Mouse (Mus musculus): ENCODE data around the gene Cdc42ep2. TPM values are rescaled to one million over a fixed set of nuclear protein-coding genes. Genes with fewer than 3 reads are reported as not detected.

Cdc42ep2 gene
- polyA plus RNA-seq, 1 experiment from 2014 or later = 17.4 TPM

DNA sequence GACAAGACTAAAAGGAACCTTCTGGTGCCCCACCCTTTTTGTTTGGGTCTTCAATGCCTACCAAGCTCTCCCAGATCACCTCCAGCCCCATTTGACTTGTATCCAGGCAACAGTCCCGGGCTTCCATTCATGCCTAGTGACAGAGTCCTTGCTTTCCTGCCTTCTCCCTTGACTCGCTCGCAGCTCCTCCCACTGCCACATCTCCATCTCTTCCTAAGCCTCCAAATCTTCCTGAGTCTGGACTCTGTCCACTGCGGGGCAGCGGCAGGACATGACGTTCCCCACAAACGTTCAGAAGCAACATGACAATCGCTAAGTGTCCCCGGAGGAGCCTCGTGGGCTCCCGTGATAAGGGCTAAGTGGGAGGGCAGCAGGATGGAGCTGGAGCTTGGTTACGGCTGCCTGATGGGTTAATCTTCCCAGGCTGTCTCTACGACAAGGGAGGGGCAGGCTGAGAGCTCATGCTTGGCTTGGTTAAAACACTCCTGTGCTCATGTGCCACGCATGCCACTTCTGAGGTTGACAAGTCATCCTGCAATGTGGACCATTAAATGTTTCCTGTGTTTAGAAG lies 13.3 kb upstream of the Cdc42ep2 start:
- ATAC-seq (ENCODE audit: low read depth) = peak; percentile 34
- Histone ChIP-seq H3K4me3 (ENCODE audit: low read depth, low read length) (no peak overlapping the region), H3K4me1 (ENCODE audit: control insufficient read depth, insufficient read depth, low read length) (peaks cover 2% of the 10 kb centered on the region; the same call in 1 of the 2 replicates), H3K9me3 (ENCODE audit: control insufficient read depth, low read length) (no peaks in the 10 kb centered on the region), H3K27ac (ENCODE audit: low read depth, low read length) (peak overlapping the region; percentile 55), H3K27me3 (ENCODE audit: control insufficient read depth, insufficient read depth, low read length) (no peaks in the 10 kb centered on the region), H3K9ac (replicated peaks; ENCODE audit: low read depth, low read length) (no peak overlapping the region), H3K4me2 (ENCODE audit: low read depth, low read length) (peak overlapping the region; percentile 26), H3K36me3 (ENCODE audit: control insufficient read depth, insufficient read depth, low read length) (no peaks in the 10 kb centered on the region)
- 27% methylated on average over 14 of the region's 14 CpGs for WGBS

DNA sequence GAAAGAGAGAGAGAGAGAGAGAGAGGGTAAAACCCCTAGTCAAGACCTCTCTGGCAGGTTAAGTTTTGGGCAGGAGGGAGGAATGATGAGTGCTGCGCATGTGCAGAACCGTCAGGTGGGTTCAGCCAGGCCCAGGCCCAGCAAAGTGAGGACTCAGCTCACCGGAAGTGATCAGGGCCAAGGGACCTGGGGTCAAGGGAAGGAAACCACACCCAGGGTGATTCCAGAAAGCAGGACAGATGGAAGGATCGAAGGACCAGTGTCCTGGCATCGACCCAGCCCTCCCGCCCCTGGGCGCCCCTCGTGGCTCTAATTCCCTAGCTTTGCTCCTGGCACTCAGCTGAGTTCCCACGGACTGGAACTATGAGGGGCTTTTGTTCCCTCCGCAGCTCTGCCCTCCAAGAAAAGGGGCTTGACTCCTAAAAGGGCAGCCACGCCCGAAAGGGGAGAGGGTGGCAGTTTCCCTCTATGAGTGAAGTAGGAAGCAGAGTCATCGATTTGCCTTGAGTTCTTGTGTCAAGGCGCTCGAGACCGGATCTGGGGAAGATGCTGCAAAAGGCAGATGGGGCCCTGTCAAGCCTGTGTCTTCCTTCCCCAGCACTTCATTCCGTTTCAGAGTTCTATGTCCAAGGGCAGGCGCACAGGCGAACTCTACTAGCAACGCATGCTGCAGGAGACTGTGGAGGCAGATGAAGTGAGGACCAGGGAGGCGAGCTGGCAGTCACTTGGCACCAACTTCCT lies 12.6 kb upstream of the Cdc42ep2 start:
- no peaks in the 10 kb centered on the region for H3K36me3 ChIP-seq (ENCODE audit: control insufficient read depth, insufficient read depth, low read length)
- peak; percentile 51; the same call in 1 of the 2 replicates for ATAC-seq (ENCODE audit: low read depth)
- no peaks in the 10 kb centered on the region for H3K9me3 ChIP-seq (ENCODE audit: control insufficient read depth, low read length)
- H3K9ac ChIP-seq (replicated peaks; ENCODE audit: low read depth, low read length) = no peak overlapping the region
- 63% methylated on average over 21 of the region's 21 CpGs for WGBS
- H3K27me3 ChIP-seq (ENCODE audit: control insufficient read depth, insufficient read depth, low read length) = no peaks in the 10 kb centered on the region
- H3K4me2 ChIP-seq (ENCODE audit: low read depth, low read length) = no peak overlapping the region
- no peak overlapping the region for H3K4me3 ChIP-seq (ENCODE audit: low read depth, low read length)
- peak overlapping the region; percentile 55 for H3K27ac ChIP-seq (ENCODE audit: low read depth, low read length)
- peaks cover 2% of the 10 kb centered on the region; the same call in 1 of the 2 replicates for H3K4me1 ChIP-seq (ENCODE audit: control insufficient read depth, insufficient read depth, low read length)

DNA sequence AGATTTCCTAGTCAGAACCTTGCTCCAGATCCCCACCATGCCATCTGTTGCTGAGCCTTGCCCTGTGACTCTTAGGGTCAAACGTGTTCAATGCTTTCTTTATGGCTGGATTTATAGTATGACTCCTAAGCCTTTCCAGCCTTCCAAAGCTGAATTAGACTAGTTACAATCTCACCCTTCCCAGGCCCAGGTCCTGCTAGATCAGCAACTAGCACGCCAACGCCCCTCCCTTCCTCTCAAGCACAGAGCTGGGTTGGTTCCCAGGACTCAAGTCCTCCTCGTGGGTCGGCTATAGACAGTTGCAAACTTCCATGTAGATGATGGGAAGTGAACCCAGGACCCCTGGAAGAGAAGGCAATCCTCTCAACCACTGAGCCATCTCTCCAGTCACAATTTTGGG lies 11.1 kb upstream of the Cdc42ep2 start:
- H3K36me3 ChIP-seq (ENCODE audit: control insufficient read depth, insufficient read depth, low read length) = no peaks in the 10 kb centered on the region
- no peak overlapping the region for H3K4me2 ChIP-seq (ENCODE audit: low read depth, low read length)
- ATAC-seq (ENCODE audit: low read depth) = no peak
- H3K27me3 ChIP-seq (ENCODE audit: control insufficient read depth, insufficient read depth, low read length) = no peaks in the 10 kb centered on the region
- 70% methylated on average over 5 of the region's 5 CpGs for WGBS
- no peak overlapping the region for H3K9ac ChIP-seq (replicated peaks; ENCODE audit: low read depth, low read length)
- no peak overlapping the region for H3K4me3 ChIP-seq (ENCODE audit: low read depth, low read length)
- no peak overlapping the region for H3K27ac ChIP-seq (ENCODE audit: low read depth, low read length)
- peaks cover 2% of the 10 kb centered on the region; the same call in 1 of the 2 replicates for H3K4me1 ChIP-seq (ENCODE audit: control insufficient read depth, insufficient read depth, low read length)
- no peaks in the 10 kb centered on the region for H3K9me3 ChIP-seq (ENCODE audit: control insufficient read depth, low read length)

DNA sequence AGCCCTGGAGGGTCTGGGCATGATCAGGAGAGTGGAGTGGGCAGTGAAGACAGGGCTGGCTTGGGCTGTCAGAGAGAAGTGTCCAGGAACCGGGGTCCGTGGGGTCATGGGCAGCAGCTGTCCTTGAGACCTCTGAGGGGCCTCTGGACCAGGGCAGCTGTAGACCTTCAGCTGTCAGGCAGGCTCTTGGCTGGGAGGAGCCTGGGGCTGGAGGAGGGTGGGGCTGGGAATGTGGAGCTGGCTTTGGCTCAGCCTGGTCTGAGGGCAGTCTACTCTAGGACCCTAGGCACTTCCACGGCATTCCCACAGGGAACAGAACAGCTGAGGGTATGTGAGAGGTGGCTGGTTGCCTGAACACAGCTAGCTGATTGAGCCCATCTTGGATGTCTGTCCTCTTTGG lies 10.7 kb upstream of the Cdc42ep2 start:
- H3K27me3 ChIP-seq (ENCODE audit: control insufficient read depth, insufficient read depth, low read length) = no peaks in the 10 kb centered on the region
- H3K9ac ChIP-seq (replicated peaks; ENCODE audit: low read depth, low read length) = no peak overlapping the region
- no peaks in the 10 kb centered on the region for H3K36me3 ChIP-seq (ENCODE audit: control insufficient read depth, insufficient read depth, low read length)
- no peak for ATAC-seq (ENCODE audit: low read depth)
- 80% methylated on average over 3 of the region's 3 CpGs for WGBS
- peaks cover 2% of the 10 kb centered on the region; the same call in 1 of the 2 replicates for H3K4me1 ChIP-seq (ENCODE audit: control insufficient read depth, insufficient read depth, low read length)
- H3K27ac ChIP-seq (ENCODE audit: low read depth, low read length) = no peak overlapping the region
- H3K9me3 ChIP-seq (ENCODE audit: control insufficient read depth, low read length) = no peaks in the 10 kb centered on the region
- H3K4me2 ChIP-seq (ENCODE audit: low read depth, low read length) = no peak overlapping the region
- no peak overlapping the region for H3K4me3 ChIP-seq (ENCODE audit: low read depth, low read length)

DNA sequence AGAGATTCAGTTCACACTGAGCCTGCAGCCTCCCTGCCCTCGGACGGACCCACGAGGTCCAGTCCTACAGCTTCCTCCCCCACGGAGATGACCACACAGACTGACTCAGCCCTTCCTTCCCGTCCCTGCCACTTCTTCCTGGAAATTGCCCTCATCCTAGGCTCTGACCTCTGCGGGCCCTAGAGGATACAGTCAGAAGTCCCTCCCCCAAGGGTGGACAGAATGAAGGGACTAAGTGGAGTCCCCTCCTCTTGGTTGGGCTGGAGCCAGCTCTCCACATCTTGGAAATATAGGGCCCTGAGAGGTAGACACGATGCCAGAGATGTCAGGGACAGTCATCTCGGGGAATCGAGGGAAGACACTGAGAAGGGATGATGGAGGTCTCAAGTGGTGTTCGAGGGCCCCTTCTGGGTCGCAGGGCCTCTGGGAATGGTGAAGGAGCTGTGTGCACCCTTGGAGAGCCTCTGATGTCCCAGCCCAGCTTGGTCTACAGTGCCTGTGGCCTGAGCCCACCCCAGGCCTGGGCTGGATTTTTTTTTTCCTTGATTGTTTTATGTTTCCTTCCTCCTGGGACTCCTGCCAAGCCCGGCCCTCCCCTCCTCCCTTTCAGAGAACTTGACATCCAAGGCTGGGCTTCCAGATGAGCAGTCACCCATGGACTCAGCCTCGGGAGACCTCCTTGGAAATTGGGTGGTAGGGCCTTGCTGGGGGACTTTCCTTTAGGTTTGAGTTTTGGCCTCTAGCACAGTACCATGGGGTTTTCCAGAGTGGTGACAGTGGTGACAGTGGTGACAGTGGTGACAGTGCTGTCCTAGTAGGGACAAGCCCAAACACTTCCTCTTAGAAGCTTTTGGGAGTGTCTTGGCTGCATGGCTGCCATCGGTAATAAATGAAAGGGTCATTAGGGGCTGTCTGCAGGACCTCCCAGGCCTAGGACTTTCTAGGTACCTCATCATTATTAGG lies 5.3 kb upstream of the Cdc42ep2 start:
- H3K27me3 ChIP-seq (ENCODE audit: control insufficient read depth, insufficient read depth, low read length) = no peaks in the 10 kb centered on the region
- 62% methylated on average over 14 of the region's 14 CpGs for WGBS
- H3K36me3 ChIP-seq (ENCODE audit: control insufficient read depth, insufficient read depth, low read length) = no peaks in the 10 kb centered on the region
- no peak overlapping the region for H3K9ac ChIP-seq (replicated peaks; ENCODE audit: low read depth, low read length)
- H3K9me3 ChIP-seq (ENCODE audit: control insufficient read depth, low read length) = no peaks in the 10 kb centered on the region
- H3K4me1 ChIP-seq (ENCODE audit: control insufficient read depth, insufficient read depth, low read length) = peaks cover 6% of the 10 kb centered on the region; the same call in 1 of the 2 replicates
- no peak overlapping the region for H3K27ac ChIP-seq (ENCODE audit: low read depth, low read length)
- no peak for ATAC-seq (ENCODE audit: low read depth)
- no peak overlapping the region for H3K4me2 ChIP-seq (ENCODE audit: low read depth, low read length)
- no peak overlapping the region for H3K4me3 ChIP-seq (ENCODE audit: low read depth, low read length)

DNA sequence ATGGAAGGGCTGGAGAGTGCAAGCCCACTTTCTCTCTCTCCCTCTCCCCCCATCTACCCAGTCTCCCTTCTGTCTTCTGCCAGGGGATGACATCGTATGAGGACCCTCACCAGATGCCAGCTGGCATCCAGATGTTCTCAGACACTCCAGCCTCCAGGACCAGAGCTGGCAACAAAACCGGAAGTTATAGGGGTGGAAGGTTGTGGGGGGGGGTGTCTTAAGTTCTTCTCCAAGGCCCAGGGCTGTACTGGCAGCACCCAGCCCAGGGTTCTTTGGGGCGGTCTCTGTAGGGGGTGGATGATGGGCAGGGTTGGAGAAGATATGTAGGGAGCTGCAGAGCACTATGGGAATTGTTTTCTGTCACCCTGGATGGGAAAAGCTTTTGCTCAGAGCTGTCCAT lies 3.9 kb upstream of the Cdc42ep2 start:
- Histone ChIP-seq H3K36me3 (ENCODE audit: control insufficient read depth, insufficient read depth, low read length) (no peaks in the 10 kb centered on the region), H3K4me2 (ENCODE audit: low read depth, low read length) (no peak overlapping the region), H3K4me3 (ENCODE audit: low read depth, low read length) (no peak overlapping the region), H3K9ac (replicated peaks; ENCODE audit: low read depth, low read length) (no peak overlapping the region), H3K27me3 (ENCODE audit: control insufficient read depth, insufficient read depth, low read length) (no peaks in the 10 kb centered on the region), H3K27ac (ENCODE audit: low read depth, low read length) (no peak overlapping the region), H3K9me3 (ENCODE audit: control insufficient read depth, low read length) (no peaks in the 10 kb centered on the region), H3K4me1 (ENCODE audit: control insufficient read depth, insufficient read depth, low read length) (peaks cover 6% of the 10 kb centered on the region; the same call in 1 of the 2 replicates)
- no peak for ATAC-seq (ENCODE audit: low read depth)
- 77% methylated on average over 3 of the region's 3 CpGs for WGBS

DNA sequence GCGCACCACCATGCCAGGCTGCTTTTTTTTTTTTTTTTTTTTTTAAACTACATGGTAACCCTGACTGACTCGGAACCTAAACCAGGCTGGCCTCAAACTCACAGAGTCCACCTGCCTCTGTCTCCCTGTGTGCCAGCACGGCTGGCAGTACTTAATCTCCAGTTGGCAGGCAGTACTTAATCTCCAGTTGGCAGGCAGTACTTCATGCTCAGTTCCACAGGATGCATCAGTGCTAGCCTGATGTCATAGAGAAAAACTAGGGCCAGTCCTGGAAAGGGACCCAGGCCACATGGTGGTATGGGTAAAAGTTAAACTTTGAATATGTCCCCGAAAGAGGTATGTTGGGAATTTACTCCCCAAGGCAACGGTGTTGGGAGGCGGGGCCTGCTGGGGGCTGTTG lies 3.5 kb upstream of the Cdc42ep2 start:
- no peaks in the 10 kb centered on the region for H3K36me3 ChIP-seq (ENCODE audit: control insufficient read depth, insufficient read depth, low read length)
- no peak overlapping the region for H3K9ac ChIP-seq (replicated peaks; ENCODE audit: low read depth, low read length)
- WGBS = 71% methylated on average over 6 of the region's 6 CpGs
- H3K4me3 ChIP-seq (ENCODE audit: low read depth, low read length) = no peak overlapping the region
- no peak for ATAC-seq (ENCODE audit: low read depth)
- no peaks in the 10 kb centered on the region for H3K27me3 ChIP-seq (ENCODE audit: control insufficient read depth, insufficient read depth, low read length)
- H3K4me1 ChIP-seq (ENCODE audit: control insufficient read depth, insufficient read depth, low read length) = peaks cover 6% of the 10 kb centered on the region; the same call in 1 of the 2 replicates
- no peak overlapping the region for H3K4me2 ChIP-seq (ENCODE audit: low read depth, low read length)
- H3K9me3 ChIP-seq (ENCODE audit: control insufficient read depth, low read length) = no peaks in the 10 kb centered on the region
- no peak overlapping the region for H3K27ac ChIP-seq (ENCODE audit: low read depth, low read length)

DNA sequence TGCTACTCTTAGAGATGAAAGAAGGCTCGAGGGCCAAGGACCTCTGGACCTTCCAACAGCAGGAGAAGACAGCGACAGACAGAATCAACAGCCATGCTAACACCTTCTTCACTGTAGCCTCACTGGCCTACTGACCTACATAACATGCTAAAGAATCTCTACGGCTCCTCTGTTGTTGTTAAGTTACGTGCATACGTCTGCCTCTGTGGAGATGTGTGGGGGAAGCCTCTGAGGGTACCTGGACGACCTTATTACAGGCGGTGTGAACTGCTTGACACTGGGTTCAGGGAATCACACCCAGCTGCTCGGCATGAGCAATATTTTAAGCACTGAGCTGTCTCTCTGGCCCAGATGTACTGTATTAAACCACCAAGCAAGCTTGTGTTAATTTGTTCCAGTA lies 2.9 kb upstream of the Cdc42ep2 start:
- no peak for ATAC-seq (ENCODE audit: low read depth)
- 71% methylated on average over 8 of the region's 8 CpGs for WGBS
- no peak overlapping the region for H3K4me3 ChIP-seq (ENCODE audit: low read depth, low read length)

More for the DNA sequence above, 2.9 kb upstream of the Cdc42ep2 start:
- Histone ChIP-seq H3K27me3 (ENCODE audit: control insufficient read depth, insufficient read depth, low read length) (no peaks in the 10 kb centered on the region), H3K4me1 (ENCODE audit: control insufficient read depth, insufficient read depth, low read length) (peaks cover 6% of the 10 kb centered on the region; the same call in 1 of the 2 replicates), H3K4me2 (ENCODE audit: low read depth, low read length) (no peak overlapping the region), H3K9me3 (ENCODE audit: control insufficient read depth, low read length) (no peaks in the 10 kb centered on the region), H3K36me3 (ENCODE audit: control insufficient read depth, insufficient read depth, low read length) (no peaks in the 10 kb centered on the region), H3K27ac (ENCODE audit: low read depth, low read length) (no peak overlapping the region), H3K9ac (replicated peaks; ENCODE audit: low read depth, low read length) (no peak overlapping the region)
